Mouse (Mus musculus): ENCODE measurements around the gene Prrxl1. TPM values are rescaled to one million over a fixed set of nuclear protein-coding genes. Genes with fewer than 3 reads are reported as not detected.

Prrxl1 gene
- polyA plus RNA-seq, 1 experiment from 2014 or later: 43.7 TPM

GRCm38 (mm10) chr14:32684735-32685105 lies 85.5 kb downstream of the Prrxl1 start:
- Histone ChIP-seq H3K4me2 (replicated peaks) (0 out of 2 replicates have a peak overlapping the region, but pooled peaks have one; percentile 0), H3K9ac (no peak overlapping the region), H3K27ac (no peak overlapping the region), H3K27me3 (replicated peaks) (no peaks in the 10 kb centered on the region), H3K9me3 (no peaks in the 10 kb centered on the region), H3K4me1 (peaks cover 13% of the 10 kb centered on the region; the same call in 1 of the 2 replicates), H3K36me3 (no peaks in the 10 kb centered on the region), H3K4me3 (no peak overlapping the region)
- ATAC-seq (ENCODE audit: low FRiP score, low read depth): peak; percentile 20; the same call in 1 of the 2 replicates
- WGBS: 81% methylated on average over 19 of the region's 19 CpGs

- 65% methylated on average over 16 of the region's 16 CpGs for WGBS
- H3K27me3 ChIP-seq (replicated peaks): no peaks in the 10 kb centered on the region
- H3K27ac ChIP-seq: no peak within 1 kb of the TSS
- H3K4me3 ChIP-seq: no peak within 1 kb of the TSS
- no peaks in the 10 kb centered on the region for H3K36me3 ChIP-seq
- no peak for ATAC-seq (ENCODE audit: low FRiP score, low read depth)
- H3K4me2 ChIP-seq (replicated peaks): 0 out of 2 replicates have a peak within 1 kb of the TSS, but pooled peaks have one; percentile 0
- peaks cover 13% of the 10 kb centered on the region; the same call in 1 of the 2 replicates for H3K4me1 ChIP-seq
- H3K9ac ChIP-seq: no peak within 1 kb of the TSS
- no peaks in the 10 kb centered on the region for H3K9me3 ChIP-seq
Measured at GRCm38 (mm10) chr14:32685124-32685826, 86.1 kb downstream of the Prrxl1 start, which contains the start of gene 3425401B19Rik. Gene 3425401B19Rik (minus strand): TSS chr14:32685293.

GRCm38 (mm10) chr14:32695906-32696305 lies 96.7 kb downstream of the Prrxl1 start:
- no peak for ATAC-seq (ENCODE audit: low FRiP score, low read depth)
- Histone ChIP-seq H3K27ac (no peak overlapping the region), H3K4me3 (no peak overlapping the region), H3K9me3 (no peaks in the 10 kb centered on the region), H3K36me3 (no peaks in the 10 kb centered on the region), H3K4me1 (no peaks in the 10 kb centered on the region), H3K9ac (no peak overlapping the region), H3K4me2 (replicated peaks) (no peak overlapping the region), H3K27me3 (replicated peaks) (no peaks in the 10 kb centered on the region)
- 91% methylated on average over 2 of the region's 2 CpGs for WGBS

- Histone ChIP-seq H3K36me3 (no peaks in the 10 kb centered on the region), H3K9me3 (no peaks in the 10 kb centered on the region), H3K27ac (no peak overlapping the region), H3K4me2 (replicated peaks) (no peak overlapping the region), H3K4me3 (no peak overlapping the region), H3K27me3 (replicated peaks) (no peaks in the 10 kb centered on the region), H3K9ac (no peak overlapping the region), H3K4me1 (no peaks in the 10 kb centered on the region)
- whole genome bisulfite sequencing: 92% methylated on average over 2 of the region's 2 CpGs
- ATAC-seq (ENCODE audit: low FRiP score, low read depth): no peak
Measured at GRCm38 (mm10) chr14:32696344-32696743, 97.1 kb downstream of the Prrxl1 start.

- 86% methylated on average over 8 of the region's 8 CpGs for WGBS
- no peaks in the 10 kb centered on the region for H3K36me3 ChIP-seq
- H3K4me1 ChIP-seq: no peaks in the 10 kb centered on the region
- H3K4me3 ChIP-seq: no peak overlapping the region
- H3K4me2 ChIP-seq (replicated peaks): no peak overlapping the region
- no peak overlapping the region for H3K9ac ChIP-seq
- H3K9me3 ChIP-seq: no peaks in the 10 kb centered on the region
- no peaks in the 10 kb centered on the region for H3K27me3 ChIP-seq (replicated peaks)
- no peak overlapping the region for H3K27ac ChIP-seq
- ATAC-seq (ENCODE audit: low FRiP score, low read depth): no peak
Measured at GRCm38 (mm10) chr14:32697774-32698173, 98.6 kb downstream of the Prrxl1 start.

GRCm38 (mm10) chr14:32698556-32698955 lies 99.3 kb downstream of the Prrxl1 start:
- H3K4me2 ChIP-seq (replicated peaks): no peak overlapping the region
- H3K4me3 ChIP-seq: no peak overlapping the region
- WGBS: 92% methylated on average over 3 of the region's 3 CpGs
- no peak overlapping the region for H3K9ac ChIP-seq
- H3K9me3 ChIP-seq: no peaks in the 10 kb centered on the region
- peaks cover 3% of the 10 kb centered on the region for H3K4me1 ChIP-seq
- no peak for ATAC-seq (ENCODE audit: low FRiP score, low read depth)
- no peaks in the 10 kb centered on the region for H3K27me3 ChIP-seq (replicated peaks)
- no peaks in the 10 kb centered on the region for H3K36me3 ChIP-seq
- H3K27ac ChIP-seq: no peak overlapping the region

Other genes with a start within 250 kb of the Prrxl1 start
- not detected in 2 replicates for gene 1700024G13Rik, start 211.0 kb upstream of the Prrxl1 start, polyA plus RNA-seq (2016; fragmentation: Nextera tagmentation; extraction: Ambion mirVana)
- 30.0 and 33.1 TPM in 2 replicates for gene Slc18a3, start 134.6 kb upstream of the Prrxl1 start, polyA plus RNA-seq (2016; fragmentation: Nextera tagmentation; extraction: Ambion mirVana)
- 4.4 and 5.6 TPM in 2 replicates for gene Chat, start 133.4 kb upstream of the Prrxl1 start, polyA plus RNA-seq (2016; fragmentation: Nextera tagmentation; extraction: Ambion mirVana)
- 30.5 and 31.9 TPM in 2 replicates for gene Ercc6, start 85.9 kb upstream of the Prrxl1 start, polyA plus RNA-seq (2016; fragmentation: Nextera tagmentation; extraction: Ambion mirVana)
- gene 3425401B19Rik, start 85.9 kb downstream of the Prrxl1 start, polyA plus RNA-seq (2016; fragmentation: Nextera tagmentation; extraction: Ambion mirVana): 0.24 and 0.32 TPM in 2 replicates
- 0.74 and 0.92 TPM in 2 replicates for gene Tmem273, start 186.6 kb downstream of the Prrxl1 start, polyA plus RNA-seq (2016; fragmentation: Nextera tagmentation; extraction: Ambion mirVana)
- not detected in 2 replicates for gene Fam170b, start 234.6 kb downstream of the Prrxl1 start, polyA plus RNA-seq (2016; fragmentation: Nextera tagmentation; extraction: Ambion mirVana)

Measured in neural tube, embryonic 12.5 days (tissue).